Mouse (Mus musculus) erythroblast, embryonic 14.5 days (primary cell): Measurements from ENCODE around the gene Sptbn4. TPM values are rescaled to one million over a fixed set of nuclear protein-coding genes. Genes with fewer than 3 reads are reported as not detected.
"Not testable (repeated sequence)": the region's sequence is repeated elsewhere in the genome, so short reads cannot be mapped to it uniquely, and the experiment has no call there.

Experiments used
- H3K27me3 ChIP-seq: 2 replicates; pipeline ENCODE4 v1.6.1; 2012; ENCODE audit warnings: inconsistent platforms; ENCODE audit not compliant: control insufficient read depth
- H3K36me3 ChIP-seq: 2 replicates; pipeline ENCODE4 v1.6.1; 2012; ENCODE audit warnings: mild to moderate bottlenecking, inconsistent platforms; ENCODE audit not compliant: control insufficient read depth
- H3K4me1 ChIP-seq: 2 replicates; pipeline ENCODE4 v1.6.1; 2012; ENCODE audit warnings: inconsistent platforms; ENCODE audit not compliant: control insufficient read depth
- H3K4me3 ChIP-seq: replicated peaks from 2 replicates; pipeline ENCODE3; 2012; ENCODE audit warnings: moderate library complexity, mild to moderate bottlenecking, inconsistent platforms
- H3K9me3 ChIP-seq: 2 replicates; pipeline ENCODE4 v1.6.1; 2012; ENCODE audit warnings: low read length, inconsistent platforms, mixed read lengths; ENCODE audit not compliant: control insufficient read depth
- GATA1 ChIP-seq: IDR thresholded peaks from 2 replicates; pipeline ENCODE4 v1.6.1; 2012; ENCODE audit warnings: low read length, inconsistent platforms, mixed read lengths
- TAL1 ChIP-seq: IDR thresholded peaks from 3 replicates; pipeline ENCODE4 v1.6.1; 2012; ENCODE audit warnings: low read length, inconsistent platforms, mixed read lengths
- polyA plus RNA-seq: library from polyadenylated mRNA; stranded (reverse); fragments of >175 nt; gene quantifications from 2 replicates; pipeline ENCODE4 v1.2.3, GENCODE M21; 2012

The Sptbn4 gene
- 0.01 and 0.02 TPM in 2 replicates for polyA plus RNA-seq

- peak within 1 kb of the TSS; percentile 70 for H3K4me3 ChIP-seq
- H3K27me3 ChIP-seq: peaks cover 47% of the 10 kb centered on the region
- TF ChIP-seq TAL1 (no peak), GATA1 (no peak)
- peaks cover 41% of the 10 kb centered on the region for H3K36me3 ChIP-seq
- peaks cover 52% of the 10 kb centered on the region for H3K4me1 ChIP-seq
- peaks cover 12% of the 10 kb centered on the region; the same call in 1 of the 2 replicates for H3K9me3 ChIP-seq
Observed at GRCm38 (mm10) chr7:27447419-27448286, at the start of gene Sptbn4, which contains the start of gene Blvrb. Sptbn4 (minus strand) TSS chr7:27447686. Blvrb (plus strand) TSS chr7:27447978.

DNA sequence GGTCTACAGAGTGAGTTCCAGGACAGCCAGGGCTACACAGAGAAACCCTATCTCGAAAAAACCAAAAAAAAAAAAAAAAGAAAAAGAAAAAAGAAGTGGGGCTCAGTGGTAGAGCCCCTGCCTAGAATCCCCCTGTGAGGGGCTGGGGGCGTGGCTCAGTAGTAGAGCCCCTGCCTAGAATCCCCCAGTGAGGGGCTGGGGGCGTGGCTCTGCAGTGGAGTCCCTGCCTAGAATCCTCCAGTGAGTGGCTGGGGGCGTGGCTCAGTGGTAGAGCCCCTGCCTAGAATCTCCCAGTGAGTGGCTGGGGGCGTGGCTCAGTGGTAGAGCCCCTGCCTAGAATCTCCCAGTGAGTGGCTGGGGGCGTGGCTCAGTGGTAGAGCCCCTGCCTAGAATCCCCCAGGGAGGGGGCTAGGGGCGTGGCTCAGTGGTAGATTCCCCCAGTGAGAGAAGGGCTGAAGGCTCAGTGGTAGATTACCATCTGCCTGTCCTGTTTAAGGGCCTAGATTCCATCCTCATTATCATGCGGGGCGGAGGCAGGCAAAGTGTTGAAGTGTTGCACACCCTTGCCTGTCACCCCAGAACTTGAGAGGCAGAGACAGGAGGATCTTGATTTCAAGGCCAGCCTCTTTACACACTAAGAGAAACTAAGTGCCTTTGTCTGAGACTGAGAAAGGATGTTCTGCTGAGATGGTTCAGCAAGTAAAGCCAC, 47.3 kb upstream of the Sptbn4 start:
- H3K4me1 ChIP-seq: peaks cover 66% of the 10 kb centered on the region
- H3K36me3 ChIP-seq: peaks cover 14% of the 10 kb centered on the region
- not testable (repeated sequence) for H3K9me3 ChIP-seq, H3K4me3 ChIP-seq, H3K27me3 ChIP-seq

DNA sequence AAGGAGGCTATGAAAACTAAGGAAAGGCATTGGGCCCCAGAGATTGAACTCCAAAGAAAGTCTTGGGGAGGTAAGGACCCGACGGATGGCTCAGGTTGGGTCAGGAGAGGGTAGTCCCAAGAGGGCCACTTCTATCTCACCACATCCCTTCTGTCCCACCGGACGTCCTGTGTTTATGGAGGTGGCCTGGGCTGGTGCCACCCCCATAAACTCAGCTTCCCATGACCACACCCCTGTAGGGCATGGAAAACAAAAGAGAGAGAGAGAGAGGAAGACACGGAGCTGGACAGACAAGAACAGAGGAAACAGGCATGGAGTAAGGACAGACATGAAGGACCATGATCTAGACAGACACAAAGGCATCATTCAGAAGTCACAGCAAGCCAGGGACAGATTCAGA, 46.0 kb upstream of the Sptbn4 start:
- Histone ChIP-seq H3K4me3 (no peak overlapping the region), H3K4me1 (peaks cover 79% of the 10 kb centered on the region), H3K36me3 (peaks cover 27% of the 10 kb centered on the region), H3K9me3 (no peaks in the 10 kb centered on the region), H3K27me3 (no peaks in the 10 kb centered on the region)
- no peak for TF ChIP-seq TAL1
- TF ChIP-seq GATA1: no peak

DNA sequence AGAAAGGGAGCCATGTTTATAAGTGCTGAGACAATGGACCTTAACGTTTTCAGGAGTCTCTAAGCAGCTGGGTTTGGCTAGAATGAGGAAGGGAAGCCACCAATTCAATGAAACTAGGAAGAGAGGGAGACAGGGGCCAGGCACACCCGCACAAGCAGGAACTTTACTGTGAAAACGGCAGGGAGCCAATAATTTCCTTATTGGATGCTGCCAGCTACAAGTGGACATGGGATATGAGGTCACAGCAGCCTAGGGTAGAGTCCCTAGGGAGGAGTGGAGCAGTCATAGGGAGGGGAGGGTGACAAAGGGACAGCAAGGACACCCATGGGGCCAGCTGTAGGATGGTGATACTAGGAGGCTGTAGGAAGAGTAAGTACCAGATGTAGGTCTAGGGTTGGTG, 45.5 kb upstream of the Sptbn4 start:
- H3K4me1 ChIP-seq: peaks cover 82% of the 10 kb centered on the region
- no peak overlapping the region for H3K4me3 ChIP-seq

DNA sequence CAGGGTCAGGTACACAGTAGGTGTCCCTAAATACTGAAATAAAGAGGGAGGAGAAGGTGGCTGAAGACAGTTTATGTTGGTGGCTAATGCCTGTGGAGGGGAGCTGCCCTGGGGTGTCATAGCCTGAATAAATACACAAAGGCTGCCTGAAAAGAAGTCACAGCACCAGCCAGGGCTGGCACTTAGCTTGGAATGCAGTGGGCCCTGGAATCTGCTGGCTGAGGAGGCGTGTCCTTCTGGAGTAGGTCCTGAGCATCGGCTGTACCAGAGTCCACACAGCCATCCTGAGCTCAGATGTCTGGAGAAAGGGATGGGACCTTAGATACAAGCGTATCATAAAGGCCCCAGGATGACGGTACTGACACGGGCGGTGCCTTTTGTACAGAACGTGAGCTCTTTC, 44.4 kb upstream of the Sptbn4 start:
- H3K27me3 ChIP-seq: no peaks in the 10 kb centered on the region
- H3K36me3 ChIP-seq: peaks cover 31% of the 10 kb centered on the region
- peak overlapping the region; percentile 76 for H3K4me3 ChIP-seq
- no peak for TF ChIP-seq TAL1
- no peak for TF ChIP-seq GATA1
- H3K4me1 ChIP-seq: peaks cover 75% of the 10 kb centered on the region
- no peaks in the 10 kb centered on the region for H3K9me3 ChIP-seq

More for the DNA sequence above, 45.5 kb upstream of the Sptbn4 start:
- TF ChIP-seq GATA1 (no peak), TAL1 (no peak)
- Histone ChIP-seq H3K27me3 (no peaks in the 10 kb centered on the region), H3K9me3 (no peaks in the 10 kb centered on the region), H3K36me3 (peaks cover 31% of the 10 kb centered on the region)

GRCm38 (mm10) chr7:27490543-27491329, 43.2 kb upstream of the Sptbn4 start:
- Histone ChIP-seq H3K4me3 (peak overlapping the region; percentile 76), H3K9me3 (no peaks in the 10 kb centered on the region), H3K36me3 (peaks cover 31% of the 10 kb centered on the region), H3K4me1 (peaks cover 75% of the 10 kb centered on the region), H3K27me3 (no peaks in the 10 kb centered on the region)
- TF ChIP-seq GATA1 (no peak), TAL1 (no peak)

DNA sequence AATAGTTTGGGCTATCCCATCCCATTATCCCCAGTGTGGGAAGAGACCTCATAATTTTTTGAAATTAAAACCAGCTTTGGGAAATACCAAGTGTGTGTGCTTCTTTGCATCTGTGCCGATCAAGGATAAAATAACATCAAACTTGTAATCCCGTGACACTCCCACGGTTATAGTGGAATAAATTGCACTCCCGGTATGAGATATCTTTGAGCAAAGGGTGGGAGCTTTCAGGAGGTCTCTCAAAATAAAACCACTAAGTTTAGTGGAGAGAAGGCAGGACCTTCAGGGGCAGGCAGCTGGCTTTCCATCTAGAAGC, 42.7 kb upstream of the Sptbn4 start:
- Histone ChIP-seq H3K4me3 (peak overlapping the region; percentile 76), H3K36me3 (peaks cover 33% of the 10 kb centered on the region), H3K4me1 (peaks cover 79% of the 10 kb centered on the region), H3K27me3 (no peaks in the 10 kb centered on the region), H3K9me3 (no peaks in the 10 kb centered on the region)
- TF ChIP-seq TAL1 (no peak), GATA1 (no peak)

DNA sequence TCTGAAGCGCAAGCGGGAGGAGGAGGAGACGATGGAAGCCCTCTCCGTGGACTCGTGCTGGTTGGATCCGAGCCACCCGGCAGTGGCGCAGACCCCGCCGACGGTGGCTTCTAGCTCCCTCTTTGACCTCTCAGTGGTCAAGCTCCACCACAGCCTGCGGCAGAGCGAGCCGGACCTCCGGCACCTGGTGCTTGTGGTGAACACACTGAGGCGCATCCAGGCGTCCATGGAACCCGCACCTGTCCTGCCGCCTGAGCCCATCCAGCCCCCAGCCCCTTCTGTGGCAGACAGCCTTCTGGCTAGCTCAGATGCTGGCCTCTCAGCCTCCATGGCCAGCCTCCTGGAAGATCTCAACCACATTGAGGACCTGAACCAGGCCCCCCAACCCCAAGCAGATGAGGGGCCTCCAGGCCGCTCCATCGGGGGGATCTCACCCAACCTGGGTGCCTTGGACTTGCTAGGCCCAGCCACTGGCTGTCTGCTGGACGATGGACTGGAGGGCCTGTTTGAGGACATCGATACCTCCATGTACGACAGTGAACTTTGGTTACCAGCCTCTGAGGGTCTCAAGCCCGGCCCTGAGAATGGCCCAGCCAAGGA, 41.9 kb upstream of the Sptbn4 start:
- Histone ChIP-seq H3K36me3 (peaks cover 33% of the 10 kb centered on the region), H3K4me3 (peak overlapping the region; percentile 76), H3K27me3 (no peaks in the 10 kb centered on the region), H3K9me3 (no peaks in the 10 kb centered on the region), H3K4me1 (peaks cover 82% of the 10 kb centered on the region)
- TF ChIP-seq TAL1: no peak
- no peak for TF ChIP-seq GATA1
